8 mouse cellular contexts compared by ENCODE assay signal in the genomic region with DNA sequence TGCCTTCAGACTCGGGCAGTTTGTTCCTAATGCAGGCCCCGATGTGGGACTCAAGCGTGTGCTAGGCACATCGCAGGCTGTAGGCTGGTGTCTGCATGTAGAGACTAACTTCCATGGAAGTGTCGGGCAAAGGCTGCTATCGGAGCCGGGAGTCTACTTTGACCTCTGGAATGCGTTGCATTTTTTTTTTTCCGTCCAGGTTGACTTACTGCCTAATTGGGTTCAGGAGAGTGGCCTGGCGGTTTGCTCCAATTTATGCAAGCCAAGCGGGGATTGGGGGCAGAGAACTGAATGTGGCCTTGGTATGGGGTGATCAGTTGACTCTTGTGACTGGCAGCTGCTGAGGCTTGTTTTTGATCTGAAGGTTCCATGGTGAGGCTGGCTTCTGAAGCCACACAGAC. TPM values are rescaled to one million over a fixed set of nuclear protein-coding genes. Genes with fewer than 3 reads are reported as not detected.
A peak's percentile ranks its signal among the peaks of the same experiment; 100 is the strongest.
DNase-seq lines count a peak whose midpoint lies in the region; ATAC-seq and TF ChIP-seq lines count a peak whose summit lies in the region.

No protein-coding gene starts in this region.

- TF ChIP-seq EP300 in heart, postnatal 0 days (IDR thresholded peaks at IDR 0.05; ENCODE audit: low read depth) = no peak

- H3K4me3 ChIP-seq in left cerebral cortex, adult 2 months = peak overlapping the region; percentile 84
- peak overlapping the region; percentile 93 for H3K4me3 ChIP-seq in brown adipose tissue, adult 24 weeks (ENCODE audit: insufficient read depth, low read depth, low read length)
- peak overlapping the region; percentile 93 for H3K4me3 ChIP-seq in heart, postnatal 0 days (ENCODE audit: low read depth, low read length)
- peak overlapping the region; percentile 92 for H3K4me3 ChIP-seq in limb, embryonic 11.5 days (ENCODE audit: low read depth, low read length)
- peak overlapping the region; percentile 86 for H3K4me3 ChIP-seq in stomach, embryonic 14.5 days (ENCODE audit: low read depth, low read length)

- peak overlapping the region; percentile 99 for H3K9ac ChIP-seq in heart, postnatal 0 days (replicated peaks; ENCODE audit: low read depth, low read length)
- H3K9ac ChIP-seq in limb, embryonic 11.5 days (ENCODE audit: low read length) = peak overlapping the region; percentile 89
- H3K9ac ChIP-seq in stomach, embryonic 14.5 days (replicated peaks; ENCODE audit: low read depth, low read length) = peak overlapping the region; percentile 97; the same call in 1 of the 2 replicates

- WGBS in heart, postnatal 0 days = 6% methylated on average over 11 of the region's 11 CpGs
- WGBS in limb, embryonic 11.5 days = 3% methylated on average over 11 of the region's 11 CpGs
- WGBS in stomach, embryonic 14.5 days = 13% methylated on average over 11 of the region's 11 CpGs

- intact Hi-C loops in left cerebral cortex, adult 2 months (cut with DNase I) = loop anchor here (2.0 kb wide), 1 partner anchor 200 kb away; no protein-coding TSS in a partner anchor
- intact Hi-C loops in left cerebral cortex, postnatal 4 days (cut with DNase I) = no loop called here
- intact Hi-C loops in left cerebral cortex, postnatal 10 days (cut with DNase I) = no loop called here

- ATAC-seq in heart, postnatal 0 days (ENCODE audit: insufficient read depth, low read depth) = no peak
- no peak for ATAC-seq in limb, embryonic 11.5 days (ENCODE audit: insufficient number of reproducible peaks, low FRiP score, low TSS enrichment, low read depth)
- ATAC-seq in stomach, embryonic 14.5 days (ENCODE audit: insufficient number of reproducible peaks, insufficient read depth, low FRiP score, low read depth) = no peak
- no peak for ATAC-seq in inflammation-experienced regulatory T-cells, adult 6 months

- no peak for TF ChIP-seq CTCF in left cerebral cortex, adult 2 months (IDR thresholded peaks at IDR 0.05)
- no peak for TF ChIP-seq CTCF in heart, postnatal 0 days (IDR thresholded peaks at IDR 0.05; ENCODE audit: low read depth)

- no peak for DNase-seq in left cerebral cortex, adult 2 months (ENCODE audit: extremely low spot score in 1 of 2, low spot score in 2 of 2)
- DNase-seq in left cerebral cortex, postnatal 4 days = no peak
- peak; percentile 32 for DNase-seq in heart, postnatal 0 days (ENCODE audit: low spot score)
- peak; percentile 59 for DNase-seq in limb, embryonic 11.5 days (ENCODE audit: low spot score)
- no peak for DNase-seq in left cerebral cortex, postnatal 10 days (ENCODE audit: extremely low spot score in 1 of 2, low spot score in 2 of 2)

- no peaks in the 10 kb centered on the region for H3K9me3 ChIP-seq in heart, postnatal 0 days (replicated peaks; ENCODE audit: control insufficient read depth, low read length)
- H3K9me3 ChIP-seq in limb, embryonic 11.5 days (ENCODE audit: control insufficient read depth, low read length) = no peaks in the 10 kb centered on the region
- H3K9me3 ChIP-seq in stomach, embryonic 14.5 days (ENCODE audit: control insufficient read depth, low read depth, low read length) = no peaks in the 10 kb centered on the region

- peak overlapping the region; percentile 100 for H3K27ac ChIP-seq in left cerebral cortex, adult 2 months
- H3K27ac ChIP-seq in brown adipose tissue, adult 24 weeks (replicated peaks; ENCODE audit: low read depth, low read length) = peak overlapping the region; percentile 62
- peak overlapping the region; percentile 100 for H3K27ac ChIP-seq in heart, postnatal 0 days (ENCODE audit: low read depth)
- H3K27ac ChIP-seq in limb, embryonic 11.5 days (replicated peaks; ENCODE audit: low read depth, low read length) = peak overlapping the region; percentile 99
- H3K27ac ChIP-seq in stomach, embryonic 14.5 days (ENCODE audit: low read length) = peak overlapping the region; percentile 98

- H3K4me2 ChIP-seq in heart, postnatal 0 days (ENCODE audit: low read depth, low read length) = peak overlapping the region; percentile 91
- H3K4me2 ChIP-seq in limb, embryonic 11.5 days (ENCODE audit: low read depth, severe bottlenecking) = peak overlapping the region; percentile 62
- peak overlapping the region; percentile 76 for H3K4me2 ChIP-seq in stomach, embryonic 14.5 days (replicated peaks; ENCODE audit: low read depth, low read length)

- no peaks in the 10 kb centered on the region for H3K36me3 ChIP-seq in heart, postnatal 0 days (replicated peaks; ENCODE audit: control insufficient read depth, insufficient read depth, low read length)
- no peaks in the 10 kb centered on the region for H3K36me3 ChIP-seq in limb, embryonic 11.5 days (ENCODE audit: control insufficient read depth, insufficient read depth, low read length)
- H3K36me3 ChIP-seq in stomach, embryonic 14.5 days (ENCODE audit: control insufficient read depth, insufficient read depth, low read length) = no peaks in the 10 kb centered on the region

- peaks cover 30% of the 10 kb centered on the region for H3K4me1 ChIP-seq in brown adipose tissue, adult 24 weeks (ENCODE audit: control insufficient read depth, insufficient read depth, insufficient read length, low read length)
- H3K4me1 ChIP-seq in heart, postnatal 0 days (ENCODE audit: control insufficient read depth, insufficient read depth) = peaks cover 44% of the 10 kb centered on the region
- H3K4me1 ChIP-seq in limb, embryonic 11.5 days (ENCODE audit: control insufficient read depth, insufficient read depth, low read length) = peaks cover 27% of the 10 kb centered on the region
- peaks cover 33% of the 10 kb centered on the region for H3K4me1 ChIP-seq in stomach, embryonic 14.5 days (ENCODE audit: control insufficient read depth, insufficient read depth, low read length)

- no peaks in the 10 kb centered on the region for H3K27me3 ChIP-seq in heart, postnatal 0 days (ENCODE audit: control insufficient read depth, insufficient read depth, low read length)
- no peaks in the 10 kb centered on the region for H3K27me3 ChIP-seq in limb, embryonic 11.5 days (ENCODE audit: control insufficient read depth, insufficient read depth, low read length)
- no peaks in the 10 kb centered on the region for H3K27me3 ChIP-seq in stomach, embryonic 14.5 days (ENCODE audit: control insufficient read depth, insufficient read depth, low read length)

RNA-seq across cellular contexts. Expression of a gene that starts 4.0 kb away (rescaled TPM):
- total RNA-seq in left cerebral cortex, adult 2 months (2021) = 100 to 1,000 TPM; 278 to 279 TPM
- total RNA-seq in left cerebral cortex, postnatal 4 days (2021) = 100 to 1,000 TPM; 231 to 251 TPM
- 578 and 694 TPM in 2 replicates for polyA plus RNA-seq in brown adipose tissue, adult 24 weeks (2012; ENCODE audit: insufficient read depth, insufficient read length, missing spikeins)
- total RNA-seq in heart, postnatal 0 days (2014; rRNA removed; ENCODE audit: low replicate concordance) = 20.8 and 28.8 TPM in 2 replicates
- polyA plus RNA-seq in heart, postnatal 0 days (2015; fragmentation: Nextera tagmentation; extraction: Ambion mirVana) = 127 and 132 TPM in 2 replicates
- polyA plus RNA-seq in limb, embryonic 11.5 days (2014; fragmentation: Nextera tagmentation; extraction: Ambion mirVana) = 209 and 223 TPM in 2 replicates
- 108 and 118 TPM in 2 replicates for polyA plus RNA-seq in stomach, embryonic 14.5 days (2014; fragmentation: Nextera tagmentation; extraction: Ambion mirVana)
- 100 to 1,000 TPM; 232 to 233 TPM for total RNA-seq in left cerebral cortex, postnatal 10 days (2021)
- 100 to 1,000 TPM in 2 of 3 experiments, 10 to 100 TPM in 1; 81.5 to 158 (median 100) TPM for polyA plus RNA-seq in inflammation-experienced regulatory T-cells, adult 6 months (2017; shearing (Covaris generic))

Comparison
In these comparisons a context has a peak if more than half of its experiments do, and no peak if none do; other contexts are left out.
1. DNase-seq: peak in heart, postnatal 0 days (single experiment) and limb, embryonic 11.5 days (single experiment); none in left cerebral cortex, adult 2 months (0 of 2), left cerebral cortex, postnatal 4 days (single experiment) and left cerebral cortex, postnatal 10 days (0 of 2).
2. Peak in every context shown above with its lines, with median percentiles within 50 percentile points of each other: H3K27ac ChIP-seq, H3K4me3 ChIP-seq, H3K4me2 ChIP-seq and H3K9ac ChIP-seq.